Mouse (Mus musculus): ENCODE results near the gene Ddx60.

- TF ChIP-seq POLR2A (IDR thresholded peaks at IDR 0.05; ENCODE audit: insufficient read depth, low read length) (no peak), EP300 (IDR thresholded peaks at IDR 0.05; ENCODE audit: insufficient read depth, low read depth, low read length) (0 out of 2 replicates have a peak, but pooled peaks have one; percentile 33), CTCF (IDR thresholded peaks at IDR 0.05; ENCODE audit: low read depth, low read length) (no peak)
These were observed 58.0 kb downstream of the Ddx60 start for GRCm38 (mm10) chr8:61985703-61986475.

All from ES-Bruce4 (cell line).